Mouse (Mus musculus): ENCODE results near the gene Gm3336. TPM values are rescaled to one million over a fixed set of nuclear protein-coding genes. Genes with fewer than 3 reads are reported as not detected.

Gene Gm3336
- total RNA-seq (2014; fragmentation: Nextera tagmentation) (not detected in 2 replicates), total RNA-seq (2017) (not detected in 2 replicates)

GRCm38 (mm10) chr8:70718297-70718696 is at the start of gene Gm3336:
TSS of gene Gm3336 (plus strand) at chr8:70718543.
- ATAC-seq (replicated peaks; ENCODE audit: low FRiP score, low TSS enrichment, poor library complexity, severe bottlenecking) = peak; percentile 77

GRCm38 (mm10) chr8:70671615-70672324 is 46.6 kb upstream of the Gm3336 start:
- ATAC-seq (replicated peaks; ENCODE audit: low FRiP score, low TSS enrichment, poor library complexity, severe bottlenecking) = no peak

GRCm38 (mm10) chr8:70672325-70673078 is 45.8 kb upstream of the Gm3336 start:
- no peak for ATAC-seq (replicated peaks; ENCODE audit: low FRiP score, low TSS enrichment, poor library complexity, severe bottlenecking)

GRCm38 (mm10) chr8:70673079-70673856 is 45.1 kb upstream of the Gm3336 start, which contains the start of gene Lsm4:
TSS of gene Lsm4 (plus strand) at chr8:70673248.
- peak; percentile 91 for ATAC-seq (replicated peaks; ENCODE audit: low FRiP score, low TSS enrichment, poor library complexity, severe bottlenecking)

GRCm38 (mm10) chr8:70674109-70674508 is 44.2 kb upstream of the Gm3336 start:
- ATAC-seq (replicated peaks; ENCODE audit: low FRiP score, low TSS enrichment, poor library complexity, severe bottlenecking) = no peak

- no peak for ATAC-seq (replicated peaks; ENCODE audit: low FRiP score, low TSS enrichment, poor library complexity, severe bottlenecking)
Observed at GRCm38 (mm10) chr8:70674716-70675115, 43.6 kb upstream of the Gm3336 start.

GRCm38 (mm10) chr8:70675336-70675735 is 43.0 kb upstream of the Gm3336 start:
- no peak for ATAC-seq (replicated peaks; ENCODE audit: low FRiP score, low TSS enrichment, poor library complexity, severe bottlenecking)

GRCm38 (mm10) chr8:70677451-70678080 is 40.8 kb upstream of the Gm3336 start:
- ATAC-seq (replicated peaks; ENCODE audit: low FRiP score, low TSS enrichment, poor library complexity, severe bottlenecking) = no peak

GRCm38 (mm10) chr8:70678679-70679078 is 39.7 kb upstream of the Gm3336 start:
- no peak for ATAC-seq (replicated peaks; ENCODE audit: low FRiP score, low TSS enrichment, poor library complexity, severe bottlenecking)

GRCm38 (mm10) chr8:70679404-70679803 is 38.9 kb upstream of the Gm3336 start:
- no peak for ATAC-seq (replicated peaks; ENCODE audit: low FRiP score, low TSS enrichment, poor library complexity, severe bottlenecking)

GRCm38 (mm10) chr8:70680039-70680438 is 38.3 kb upstream of the Gm3336 start:
- ATAC-seq (replicated peaks; ENCODE audit: low FRiP score, low TSS enrichment, poor library complexity, severe bottlenecking) = no peak

GRCm38 (mm10) chr8:70681410-70681809 is 36.9 kb upstream of the Gm3336 start:
- no peak for ATAC-seq (replicated peaks; ENCODE audit: low FRiP score, low TSS enrichment, poor library complexity, severe bottlenecking)

GRCm38 (mm10) chr8:70682193-70682592 is 36.1 kb upstream of the Gm3336 start:
- ATAC-seq (replicated peaks; ENCODE audit: low FRiP score, low TSS enrichment, poor library complexity, severe bottlenecking) = no peak

GRCm38 (mm10) chr8:70682692-70683091 is 35.7 kb upstream of the Gm3336 start:
- ATAC-seq (replicated peaks; ENCODE audit: low FRiP score, low TSS enrichment, poor library complexity, severe bottlenecking) = no peak

GRCm38 (mm10) chr8:70684291-70684690 is 34.1 kb upstream of the Gm3336 start:
- no peak for ATAC-seq (replicated peaks; ENCODE audit: low FRiP score, low TSS enrichment, poor library complexity, severe bottlenecking)

GRCm38 (mm10) chr8:70687576-70687975 is 30.8 kb upstream of the Gm3336 start:
- ATAC-seq (replicated peaks; ENCODE audit: low FRiP score, low TSS enrichment, poor library complexity, severe bottlenecking) = no peak

- ATAC-seq (replicated peaks; ENCODE audit: low FRiP score, low TSS enrichment, poor library complexity, severe bottlenecking) = no peak
Observed at GRCm38 (mm10) chr8:70688136-70688535, 30.2 kb upstream of the Gm3336 start.

- no peak for ATAC-seq (replicated peaks; ENCODE audit: low FRiP score, low TSS enrichment, poor library complexity, severe bottlenecking)
Observed at GRCm38 (mm10) chr8:70689892-70690390, 28.4 kb upstream of the Gm3336 start.

- ATAC-seq (replicated peaks; ENCODE audit: low FRiP score, low TSS enrichment, poor library complexity, severe bottlenecking) = no peak
Observed at GRCm38 (mm10) chr8:70691230-70691629, 27.1 kb upstream of the Gm3336 start.

All from megakaryocyte-erythroid progenitor cell, adult 5-6 weeks (primary cell).